ENCODE assay signal across 8 mouse cellular contexts in genomic region chr1:37299540-37300491, GRCm38 (mm10). TPM values are rescaled to one million over a fixed set of nuclear protein-coding genes. Genes with fewer than 3 reads are reported as not detected.
DNase-seq lines count a peak whose midpoint lies in the region; ATAC-seq and TF ChIP-seq lines count a peak whose summit lies in the region.

Inpp4a (plus strand) TSS chr1:37299865.

- no peak for TF ChIP-seq POLR2A in ES-Bruce4 (IDR thresholded peaks at IDR 0.05; ENCODE audit: insufficient read depth, low read length)

- H3K36me3 ChIP-seq in ES-Bruce4 (ENCODE audit: control insufficient read depth, insufficient read depth, low read length, poor library complexity, severe bottlenecking): no peaks in the 10 kb centered on the region
- H3K36me3 ChIP-seq in forebrain, embryonic 13.5 days (ENCODE audit: poor library complexity, severe bottlenecking): no peaks in the 10 kb centered on the region
- H3K36me3 ChIP-seq in liver, postnatal 0 days (replicated peaks; ENCODE audit: insufficient read depth, low read length): no peaks in the 10 kb centered on the region
- H3K36me3 ChIP-seq in neural tube, embryonic 14.5 days (ENCODE audit: control insufficient read depth, insufficient read depth, low read length): no peaks in the 10 kb centered on the region

- ATAC-seq in cerebellum, adult (ENCODE audit: insufficient number of reproducible peaks, low FRiP score, low TSS enrichment): peak; percentile 85
- peak; percentile 94 for ATAC-seq in forebrain, embryonic 13.5 days
- ATAC-seq in liver, postnatal 0 days: peak; percentile 94
- peak; percentile 94 for ATAC-seq in neural tube, embryonic 14.5 days (ENCODE audit: low read depth)

- TF ChIP-seq CTCF in ES-Bruce4 (IDR thresholded peaks at IDR 0.05; ENCODE audit: low read depth, low read length): no peak
- no peak for TF ChIP-seq CTCF in liver, postnatal 0 days (IDR thresholded peaks at IDR 0.05; ENCODE audit: low read depth)

- H3K9me3 ChIP-seq in ES-Bruce4 (replicated peaks; ENCODE audit: control insufficient read depth, insufficient read depth, low read length, poor library complexity, severe bottlenecking): no peaks in the 10 kb centered on the region
- H3K9me3 ChIP-seq in forebrain, embryonic 13.5 days (replicated peaks): no peaks in the 10 kb centered on the region
- H3K9me3 ChIP-seq in liver, postnatal 0 days (ENCODE audit: low read length): no peaks in the 10 kb centered on the region
- no peaks in the 10 kb centered on the region for H3K9me3 ChIP-seq in neural tube, embryonic 14.5 days (ENCODE audit: control insufficient read depth, low read length)

- 1% methylated on average over 71 of the region's 77 CpGs for WGBS in forebrain, embryonic 13.5 days
- under 1% methylated on average over 77 of the region's 77 CpGs for WGBS in large intestine, adult 2 months
- 2% methylated on average over 72 of the region's 77 CpGs for WGBS in liver, postnatal 0 days (ENCODE audit: insufficient replicate concordance)
- under 1% methylated on average over 74 of the region's 77 CpGs for WGBS in neural tube, embryonic 14.5 days

- H3K27ac ChIP-seq in ES-Bruce4 (ENCODE audit: insufficient read depth, low read length): no peak within 1 kb of the TSS
- peak within 1 kb of the TSS; percentile 52; the same call in 1 of the 2 replicates for H3K27ac ChIP-seq in forebrain, embryonic 13.5 days
- peak within 1 kb of the TSS; percentile 76 for H3K27ac ChIP-seq in liver, postnatal 0 days (ENCODE audit: low read depth)
- peak within 1 kb of the TSS; percentile 64 for H3K27ac ChIP-seq in neural tube, embryonic 14.5 days (ENCODE audit: low read depth, low read length)

- TF ChIP-seq EP300 in ES-Bruce4 (IDR thresholded peaks at IDR 0.05; ENCODE audit: insufficient read depth, low read depth, low read length): no peak
- no peak for TF ChIP-seq EP300 in liver, postnatal 0 days (IDR thresholded peaks at IDR 0.05; ENCODE audit: low read depth)

- peak within 1 kb of the TSS; percentile 71 for H3K9ac ChIP-seq in ES-Bruce4 (ENCODE audit: low read depth, poor library complexity, severe bottlenecking)
- peak within 1 kb of the TSS; percentile 86 for H3K9ac ChIP-seq in forebrain, embryonic 13.5 days
- H3K9ac ChIP-seq in liver, postnatal 0 days (replicated peaks): peak within 1 kb of the TSS; percentile 81
- H3K9ac ChIP-seq in neural tube, embryonic 14.5 days (replicated peaks; ENCODE audit: low read depth, low read length): peak within 1 kb of the TSS; percentile 91

- intact Hi-C loops in heart, postnatal 10 days (cut with DNase I): no loop called here

- peak; percentile 93 to 95 for DNase-seq in heart, postnatal 10 days
- peak; percentile 91 for DNase-seq in large intestine, adult 2 months (ENCODE audit: low read depth, low spot score)
- peak; percentile 98 for DNase-seq in liver, postnatal 0 days
- DNase-seq in testis, postnatal 10 days (ENCODE audit: low spot score): peak; percentile 99

- peaks cover 4% of the 10 kb centered on the region; the same call in 1 of the 2 replicates for H3K27me3 ChIP-seq in ES-Bruce4 (ENCODE audit: control insufficient read depth, insufficient read depth, low read length, poor library complexity, severe bottlenecking)
- no peaks in the 10 kb centered on the region for H3K27me3 ChIP-seq in forebrain, embryonic 13.5 days
- no peaks in the 10 kb centered on the region for H3K27me3 ChIP-seq in liver, postnatal 0 days (ENCODE audit: insufficient read depth, low read length)
- 0 out of 2 replicates have a peak, but pooled peaks cover 3% of the 10 kb centered on the region for H3K27me3 ChIP-seq in neural tube, embryonic 14.5 days (ENCODE audit: control insufficient read depth, insufficient read depth, low read length)

- peak within 1 kb of the TSS; percentile 87 for H3K4me3 ChIP-seq in ES-Bruce4 (ENCODE audit: low read depth, low read length)
- H3K4me3 ChIP-seq in forebrain, embryonic 13.5 days: peak within 1 kb of the TSS; percentile 92
- peak within 1 kb of the TSS; percentile 68 for H3K4me3 ChIP-seq in liver, postnatal 0 days (ENCODE audit: low read depth, low read length)
- H3K4me3 ChIP-seq in neural tube, embryonic 14.5 days (ENCODE audit: low read depth, low read length): peak within 1 kb of the TSS; percentile 95

- no peaks in the 10 kb centered on the region for H3K4me1 ChIP-seq in ES-Bruce4 (ENCODE audit: control insufficient read depth, insufficient read depth, low read length)
- peaks cover 18% of the 10 kb centered on the region for H3K4me1 ChIP-seq in forebrain, embryonic 13.5 days
- peaks cover 5% of the 10 kb centered on the region for H3K4me1 ChIP-seq in liver, postnatal 0 days (ENCODE audit: insufficient read depth)
- peaks cover 9% of the 10 kb centered on the region for H3K4me1 ChIP-seq in neural tube, embryonic 14.5 days (ENCODE audit: control insufficient read depth, insufficient read depth, low read length)

- peak within 1 kb of the TSS; percentile 72 for H3K4me2 ChIP-seq in forebrain, embryonic 13.5 days
- H3K4me2 ChIP-seq in liver, postnatal 0 days (ENCODE audit: low read depth, low read length): peak within 1 kb of the TSS; percentile 76
- peak within 1 kb of the TSS; percentile 56 for H3K4me2 ChIP-seq in neural tube, embryonic 14.5 days (ENCODE audit: low read depth, low read length)

RNA-seq across cellular contexts. Expression of gene Inpp4a, which starts in this region (rescaled TPM):
- 8.8 and 9.3 TPM in 2 replicates for polyA plus RNA-seq in ES-Bruce4 (2011; ENCODE audit: insufficient read depth, insufficient read length, low read depth, missing spikeins)
- polyA plus RNA-seq in forebrain, embryonic 13.5 days (2015; fragmentation: Nextera tagmentation; extraction: Ambion mirVana): 35.1 and 40.2 TPM in 2 replicates
- 10 to 100 TPM; 17.3 to 18.6 TPM for total RNA-seq in heart, postnatal 10 days (2021)
- 11.0 and 24.2 TPM in 2 replicates for polyA plus RNA-seq in large intestine, adult 2 months (2012; rRNA removed)
- 5.0 and 6.7 TPM in 2 replicates for polyA plus RNA-seq in liver, postnatal 0 days (2015; fragmentation: Nextera tagmentation; extraction: Ambion mirVana)
- 67.9 and 72.2 TPM in 2 replicates for polyA plus RNA-seq in neural tube, embryonic 14.5 days (2014; fragmentation: Nextera tagmentation; extraction: Ambion mirVana)
